Mouse (Mus musculus) kidney, embryonic 15.5 days (tissue): ENCODE measurements at regions not wholly inside any gene's neighbourhood (a gene's known extent, or its start where the extent isn't known, plus 50 kb on each side); places are given as distances from the start of the nearest gene placed in this dataset.
A peak's percentile ranks its signal among the peaks of the same experiment; 100 is the strongest.
"Not testable (repeated sequence)": the region's sequence is repeated elsewhere in the genome, so short reads cannot be mapped to it uniquely, and the experiment has no call there.

ENCODE experiments used
- ATAC-seq: fragments of 200-750 bp; cut with Nextera tagmentation; replicated peaks from 2 replicates; pipeline ENCODE4 v1.8.0; 2017; ENCODE audit warnings: moderate TSS enrichment; ENCODE audit not compliant: low FRiP score
- H3K27ac ChIP-seq: fragments of 300-500 bp; sonication (generic); 2 replicates; pipeline ENCODE4 v1.5.1; 2015; ENCODE audit warnings: mild to moderate bottlenecking, inconsistent platforms
- H3K27me3 ChIP-seq: fragments of 300-500 bp; sonication (generic); 2 replicates; pipeline ENCODE4 v1.6.1; 2015; ENCODE audit warnings: inconsistent platforms
- H3K36me3 ChIP-seq: fragments of 300-500 bp; sonication (generic); 2 replicates; pipeline ENCODE4 v1.6.1; 2015; ENCODE audit warnings: inconsistent platforms
- H3K4me1 ChIP-seq: fragments of 300-500 bp; sonication (generic); 2 replicates; pipeline ENCODE4 v1.6.1; 2015; ENCODE audit warnings: inconsistent platforms
- H3K4me2 ChIP-seq: fragments of 300-500 bp; sonication (generic); 2 replicates; pipeline ENCODE4 v1.6.1; 2015; ENCODE audit warnings: moderate library complexity, mild to moderate bottlenecking, inconsistent platforms
- H3K4me3 ChIP-seq: fragments of 300-500 bp; sonication (generic); replicated peaks from 2 replicates; pipeline ENCODE4 v1.5.1; 2015; ENCODE audit warnings: mild to moderate bottlenecking, inconsistent platforms
- H3K9ac ChIP-seq: fragments of 300-500 bp; sonication (generic); 2 replicates; pipeline ENCODE4 v1.6.1; 2015; ENCODE audit warnings: mild to moderate bottlenecking, inconsistent platforms
- H3K9me3 ChIP-seq: fragments of 300-500 bp; sonication (generic); replicated peaks from 2 replicates; pipeline ENCODE4 v1.6.1; 2016; ENCODE audit warnings: inconsistent platforms
- WGBS: fragments of 180-500 bp; shearing (Covaris S2); methylation state at CpG from one replicate; pipeline ENCODE4 v1.1.7; 2015; ENCODE audit warnings: mixed read lengths; 5-methylcytosine and 5-hydroxymethylcytosine counted together

DNA sequence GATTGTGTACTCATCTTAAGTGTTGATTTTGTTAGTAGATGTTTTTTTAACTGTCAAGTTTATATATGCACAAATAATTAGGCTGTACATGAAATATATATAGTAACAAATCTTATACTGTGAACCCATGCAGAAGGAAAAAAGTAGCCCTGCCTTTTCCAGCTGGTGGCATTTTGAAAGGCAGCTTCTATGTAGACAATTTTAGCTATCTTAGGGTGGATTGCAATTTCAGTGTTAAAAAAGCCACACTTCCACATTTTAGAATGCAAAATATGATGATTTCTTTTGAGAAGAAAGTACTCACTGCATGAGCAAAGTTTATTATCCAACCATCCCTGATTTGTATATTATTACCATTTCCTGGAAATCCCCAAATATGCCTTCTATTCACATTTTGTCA is 1256.1 kb upstream of the Gm12353 start:
- no peak overlapping the region for H3K27ac ChIP-seq
- H3K9ac ChIP-seq, result no peak overlapping the region
- H3K27me3 ChIP-seq, result no peaks in the 10 kb centered on the region
- H3K4me1 ChIP-seq, result no peaks in the 10 kb centered on the region
- H3K4me2 ChIP-seq, result no peak overlapping the region
- no peaks in the 10 kb centered on the region for H3K36me3 ChIP-seq
- ATAC-seq, result no peak
- H3K9me3 ChIP-seq, result no peaks in the 10 kb centered on the region
- H3K4me3 ChIP-seq, result no peak overlapping the region

DNA sequence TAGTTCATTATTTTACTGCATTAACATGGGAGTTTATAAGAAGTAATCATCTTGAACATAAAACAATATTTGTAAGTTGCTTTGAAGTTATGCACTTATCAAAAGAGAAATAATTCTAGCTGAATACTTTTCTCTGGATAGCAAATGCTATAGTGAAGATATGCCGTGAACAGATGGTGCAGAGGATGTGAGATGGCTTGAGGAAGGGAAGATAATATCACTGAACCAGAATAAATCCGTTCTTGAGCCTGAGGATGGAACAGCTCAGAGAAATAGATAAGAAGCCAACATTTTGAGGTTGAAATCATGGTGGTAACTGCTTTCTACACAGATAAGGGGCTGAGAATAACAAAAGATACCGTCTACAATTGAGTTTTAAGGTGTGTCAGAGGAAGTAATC is 1239.7 kb upstream of the Gm12353 start:
- H3K9ac ChIP-seq, result no peak overlapping the region
- H3K27me3 ChIP-seq, result no peaks in the 10 kb centered on the region
- WGBS, result 70% methylated on average over 3 of the region's 3 CpGs
- H3K4me1 ChIP-seq, result no peaks in the 10 kb centered on the region
- no peak overlapping the region for H3K27ac ChIP-seq
- no peak overlapping the region for H3K4me3 ChIP-seq
- H3K36me3 ChIP-seq, result no peaks in the 10 kb centered on the region
- ATAC-seq, result no peak
- no peak overlapping the region for H3K4me2 ChIP-seq
- H3K9me3 ChIP-seq, result no peaks in the 10 kb centered on the region

DNA sequence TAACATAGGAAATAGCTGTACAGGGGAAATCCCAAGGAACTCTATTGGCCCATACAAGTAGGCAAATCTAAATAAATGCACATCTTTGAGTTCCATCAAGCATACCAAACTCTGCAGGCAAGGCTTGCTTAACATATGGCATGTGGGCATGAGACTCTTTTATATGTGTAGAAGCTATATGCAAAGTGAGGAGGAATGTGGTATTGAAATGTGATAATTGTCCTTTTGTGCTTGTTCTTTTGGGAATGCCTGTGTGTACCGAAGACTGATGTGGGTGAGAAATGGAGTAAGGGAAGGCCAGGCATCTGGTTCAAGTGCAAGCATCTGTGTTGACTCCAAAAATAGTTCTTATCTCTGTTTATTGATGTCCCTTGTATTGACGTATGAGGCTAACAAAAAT is 1239.3 kb upstream of the Gm12353 start:
- 89% methylated on average over 2 of the region's 2 CpGs for WGBS
- H3K27ac ChIP-seq, result no peak overlapping the region
- no peak overlapping the region for H3K9ac ChIP-seq
- no peak for ATAC-seq
- no peaks in the 10 kb centered on the region for H3K9me3 ChIP-seq
- H3K4me1 ChIP-seq, result no peaks in the 10 kb centered on the region
- no peaks in the 10 kb centered on the region for H3K36me3 ChIP-seq
- no peaks in the 10 kb centered on the region for H3K27me3 ChIP-seq
- H3K4me3 ChIP-seq, result no peak overlapping the region
- H3K4me2 ChIP-seq, result no peak overlapping the region

DNA sequence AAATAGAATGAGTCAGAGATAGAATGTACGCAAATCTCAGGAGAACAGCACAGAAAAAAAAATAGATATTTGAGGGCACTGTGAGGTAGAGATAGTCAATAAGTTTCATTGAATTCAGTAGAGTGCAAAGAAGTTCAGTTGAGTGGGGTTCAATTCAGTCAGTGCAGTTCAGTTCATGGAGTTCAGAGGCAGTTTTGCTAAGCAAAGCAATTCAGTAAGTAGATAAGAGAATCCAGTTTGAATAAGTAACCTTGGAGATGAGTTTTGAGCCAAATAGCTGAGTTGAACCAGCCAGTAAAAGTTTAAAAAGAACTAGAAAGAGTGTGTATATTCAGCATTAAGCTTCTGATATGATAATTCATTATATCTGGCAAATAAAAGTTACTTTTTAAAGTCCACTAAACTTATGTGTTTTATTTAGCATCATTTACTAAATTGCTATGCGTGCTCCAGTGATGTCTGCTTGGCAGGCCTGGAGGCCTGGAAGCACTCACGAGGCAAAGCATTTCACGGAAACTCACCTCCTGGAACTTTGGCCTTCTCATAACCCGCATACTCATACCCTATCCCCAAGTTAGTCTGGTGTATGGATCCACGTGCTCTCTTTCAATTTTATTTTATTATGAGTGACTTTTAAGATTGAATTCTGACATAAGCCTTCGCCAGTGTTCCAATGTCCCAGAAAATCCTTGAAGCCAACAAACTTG is 1210.3 kb upstream of the Gm12353 start:
- Histone ChIP-seq H3K27ac (no peak overlapping the region), H3K4me3 (no peak overlapping the region), H3K27me3 (no peaks in the 10 kb centered on the region), H3K9me3 (no peaks in the 10 kb centered on the region), H3K36me3 (no peaks in the 10 kb centered on the region), H3K4me2 (no peak overlapping the region), H3K4me1 (no peaks in the 10 kb centered on the region), H3K9ac (no peak overlapping the region)
- WGBS, result 75% methylated on average over 7 of the region's 7 CpGs
- no peak for ATAC-seq

DNA sequence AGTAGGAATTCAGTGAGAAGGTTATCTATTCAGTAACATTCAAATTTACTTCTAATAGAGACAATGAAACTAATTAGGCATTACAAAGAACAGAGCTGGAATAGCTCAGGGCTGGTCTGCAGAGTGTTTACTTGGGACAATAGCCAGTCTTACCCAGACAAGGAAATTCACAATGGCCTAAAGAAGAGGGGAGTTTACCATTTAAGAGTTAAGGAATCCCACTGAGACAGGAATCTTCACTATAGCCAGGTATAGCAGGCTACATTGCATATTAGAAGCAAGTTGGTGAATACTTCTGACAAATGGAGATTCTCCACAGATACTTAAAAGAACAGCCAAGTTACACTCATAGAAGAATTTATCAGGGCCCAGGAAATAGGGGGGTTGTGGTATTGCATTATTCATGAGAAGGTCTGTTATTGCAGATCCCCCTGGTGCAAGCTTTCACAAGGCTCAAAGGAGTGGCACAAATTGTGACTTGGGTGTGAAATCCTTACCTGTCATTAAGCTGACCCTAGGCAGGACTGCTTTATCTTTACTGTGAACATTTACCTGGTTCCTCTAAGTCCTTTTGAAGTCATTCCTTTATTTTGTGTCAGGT is 1209.6 kb upstream of the Gm12353 start:
- not testable (repeated sequence) for H3K27ac ChIP-seq, ATAC-seq, H3K4me3 ChIP-seq, H3K36me3 ChIP-seq, H3K4me2 ChIP-seq, H3K27me3 ChIP-seq, H3K9ac ChIP-seq, H3K4me1 ChIP-seq, H3K9me3 ChIP-seq

DNA sequence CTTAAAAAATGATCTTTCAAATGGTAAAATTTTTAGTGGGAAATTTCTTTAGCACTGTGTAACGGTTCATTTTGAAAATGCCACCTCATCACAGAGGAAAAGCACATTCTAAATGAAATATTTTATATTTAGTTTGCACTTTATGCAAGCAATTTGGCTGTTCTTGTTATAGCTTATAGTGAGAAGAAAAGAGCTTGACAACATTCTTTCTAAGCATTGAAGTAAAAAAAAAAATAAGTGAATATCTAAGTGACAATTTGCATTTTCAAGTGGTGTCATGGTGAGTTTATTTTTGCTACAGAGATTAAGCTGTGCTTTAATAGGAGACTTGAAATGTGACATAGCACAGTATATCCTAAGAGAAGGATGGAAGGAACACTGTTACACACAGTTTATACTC is 1194.9 kb upstream of the Gm12353 start:
- H3K9me3 ChIP-seq, result no peaks in the 10 kb centered on the region
- WGBS, result 78% methylated on average over 1 of the region's 1 CpGs
- H3K36me3 ChIP-seq, result no peaks in the 10 kb centered on the region
- no peaks in the 10 kb centered on the region for H3K4me1 ChIP-seq
- no peak overlapping the region for H3K4me2 ChIP-seq
- H3K27me3 ChIP-seq, result no peaks in the 10 kb centered on the region
- ATAC-seq, result no peak
- no peak overlapping the region for H3K27ac ChIP-seq
- no peak overlapping the region for H3K4me3 ChIP-seq
- H3K9ac ChIP-seq, result no peak overlapping the region

DNA sequence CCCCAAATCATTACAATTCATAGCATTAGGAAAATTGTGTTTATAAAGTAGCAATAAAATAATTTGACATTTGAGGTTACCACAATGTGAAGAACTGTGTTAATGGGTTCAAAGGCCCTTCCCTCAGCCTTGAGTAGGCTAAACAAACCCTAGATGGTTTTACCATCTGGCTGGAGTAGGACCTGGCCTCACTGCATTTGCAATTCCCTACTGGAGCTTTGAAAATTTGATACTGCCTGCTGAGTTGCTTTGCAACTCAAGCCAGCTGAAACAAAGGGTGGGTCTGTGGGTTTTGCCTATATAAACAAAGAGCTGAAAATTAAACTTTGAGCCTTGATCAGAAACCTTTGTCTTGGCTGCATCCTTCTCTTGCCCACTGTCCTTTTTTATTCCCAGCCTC is 1163.9 kb upstream of the Gm12353 start:
- Histone ChIP-seq H3K27ac (no peak overlapping the region), H3K9ac (no peak overlapping the region), H3K27me3 (no peaks in the 10 kb centered on the region), H3K4me1 (peaks cover 4% of the 10 kb centered on the region; the same call in 1 of the 2 replicates), H3K36me3 (no peaks in the 10 kb centered on the region), H3K4me2 (no peak overlapping the region), H3K9me3 (no peaks in the 10 kb centered on the region), H3K4me3 (no peak overlapping the region)
- ATAC-seq, result peak; percentile 83

DNA sequence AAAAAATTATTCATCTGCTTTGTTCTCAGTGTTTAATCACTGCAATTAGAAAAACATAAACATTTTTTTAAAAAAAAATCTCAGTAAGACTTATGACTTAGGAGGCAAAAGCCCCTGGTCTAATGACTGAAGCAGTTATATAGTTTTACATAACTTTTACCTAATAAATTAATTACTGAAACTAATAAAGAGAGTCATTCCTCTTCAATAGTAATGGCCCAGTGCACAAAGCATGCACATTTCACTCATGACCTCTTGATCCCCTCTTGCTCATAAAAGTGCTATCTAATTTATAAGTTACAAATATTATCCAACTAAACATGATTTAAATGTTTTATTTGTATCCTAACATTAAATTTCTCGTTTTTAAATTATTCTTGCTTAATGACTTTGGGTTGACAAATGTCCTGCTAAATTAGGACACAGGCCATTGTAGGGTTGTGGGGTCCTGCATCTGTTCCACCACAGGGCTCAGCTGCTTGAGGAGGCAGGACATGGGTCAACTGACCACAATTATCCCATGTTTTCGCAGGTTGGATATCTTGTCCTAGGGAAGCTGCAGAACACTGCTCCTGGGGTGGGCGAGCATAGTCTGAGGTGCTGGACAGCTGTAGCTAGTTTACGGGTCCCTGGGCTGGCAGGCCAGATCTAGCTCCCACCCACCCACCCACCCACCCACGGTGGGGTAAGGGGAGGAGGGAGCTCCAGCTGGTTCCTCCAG is 1160.8 kb upstream of the Gm12353 start:
- Histone ChIP-seq H3K9me3 (no peaks in the 10 kb centered on the region), H3K4me2 (no peak overlapping the region), H3K27ac (no peak overlapping the region), H3K4me3 (no peak overlapping the region), H3K9ac (no peak overlapping the region), H3K27me3 (no peaks in the 10 kb centered on the region), H3K4me1 (peaks cover 4% of the 10 kb centered on the region; the same call in 1 of the 2 replicates), H3K36me3 (no peaks in the 10 kb centered on the region)
- WGBS, result 35% methylated on average over 5 of the region's 5 CpGs
- peak; percentile 80 for ATAC-seq

DNA sequence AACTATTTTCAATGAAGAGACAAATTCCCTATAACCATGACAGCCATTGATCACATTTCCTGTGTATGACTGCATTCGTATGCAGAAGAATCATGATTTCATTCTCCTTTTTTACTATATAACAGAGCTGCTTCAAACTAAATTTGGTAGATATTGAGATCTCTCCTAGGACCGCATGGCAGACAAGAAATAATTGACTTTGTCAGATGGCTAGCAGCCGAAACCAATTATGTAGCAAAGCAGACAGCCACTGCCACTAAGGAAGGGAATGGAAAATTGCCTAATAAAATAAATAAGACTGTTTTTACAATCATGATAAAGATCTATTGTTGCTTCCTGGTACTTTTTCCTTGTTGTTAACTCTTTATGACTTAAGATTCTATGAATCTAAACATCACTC is 1143.6 kb upstream of the Gm12353 start:
- Histone ChIP-seq H3K27ac (no peak overlapping the region), H3K4me3 (no peak overlapping the region), H3K4me2 (no peak overlapping the region), H3K4me1 (no peaks in the 10 kb centered on the region), H3K27me3 (no peaks in the 10 kb centered on the region), H3K9ac (no peak overlapping the region), H3K9me3 (no peaks in the 10 kb centered on the region), H3K36me3 (no peaks in the 10 kb centered on the region)
- ATAC-seq, result no peak
- WGBS, result 57% methylated on average over 3 of the region's 3 CpGs

DNA sequence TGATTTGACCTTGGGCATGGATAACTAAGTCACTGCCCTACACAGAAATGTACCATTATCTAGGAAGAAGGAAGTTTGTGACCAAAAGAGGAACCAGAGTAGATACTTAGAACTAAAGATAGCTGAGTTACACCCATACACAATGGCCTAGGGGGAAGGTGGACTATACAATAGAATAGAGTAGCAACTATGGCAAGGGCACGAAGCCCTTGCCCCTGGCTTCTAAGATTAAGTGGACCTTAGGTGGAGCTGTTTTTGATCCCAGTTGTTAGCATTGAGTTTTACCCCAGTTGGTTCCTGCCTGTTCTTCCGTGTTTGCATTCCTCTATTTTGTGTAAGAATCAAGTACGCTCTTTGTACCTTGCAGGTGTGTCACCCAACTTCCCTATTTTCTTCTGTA is 1137.0 kb upstream of the Gm12353 start:
- not testable (repeated sequence) for H3K9me3 ChIP-seq, H3K27me3 ChIP-seq, ATAC-seq, H3K4me3 ChIP-seq, H3K27ac ChIP-seq, H3K36me3 ChIP-seq, H3K4me1 ChIP-seq, H3K9ac ChIP-seq, H3K4me2 ChIP-seq
- WGBS, result 91% methylated on average over 3 of the region's 3 CpGs

DNA sequence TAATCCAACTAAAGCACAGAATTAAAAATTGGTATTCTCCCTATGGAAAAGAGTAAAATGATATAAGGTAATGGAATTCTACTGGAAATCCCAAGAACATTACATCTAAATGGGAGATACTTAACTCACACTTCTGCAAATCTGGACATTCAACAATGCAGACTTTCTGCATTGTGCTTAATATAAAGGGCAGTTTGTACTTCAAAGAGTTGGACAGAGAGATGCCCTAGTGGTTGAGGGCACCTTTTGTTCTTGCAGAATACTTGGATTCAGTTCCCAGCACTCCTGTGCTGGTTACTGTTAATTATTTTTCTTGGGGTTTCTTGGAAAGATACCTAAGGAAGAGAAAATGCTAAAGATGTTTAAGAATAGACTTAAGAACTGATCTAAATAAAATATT is 1135.7 kb upstream of the Gm12353 start:
- ATAC-seq, result no peak
- Histone ChIP-seq H3K27me3 (no peaks in the 10 kb centered on the region), H3K4me2 (no peak overlapping the region), H3K9ac (no peak overlapping the region), H3K4me1 (no peaks in the 10 kb centered on the region), H3K27ac (no peak overlapping the region), H3K4me3 (no peak overlapping the region), H3K36me3 (no peaks in the 10 kb centered on the region), H3K9me3 (no peaks in the 10 kb centered on the region)
